Mouse (Mus musculus) gastrocnemius, adult 18-20 months (tissue): Measurements from ENCODE around the gene Rhobtb3. TPM values are rescaled to one million over a fixed set of nuclear protein-coding genes. Genes with fewer than 3 reads are reported as not detected.
A peak's percentile ranks its signal among the peaks of the same experiment; 100 is the strongest.
"Not testable (repeated sequence)": the region's sequence is repeated elsewhere in the genome, so short reads cannot be mapped to it uniquely, and the experiment has no call there.

Experiments
- DNase-seq: peaks from one replicate; pipeline ENCODE4 v3.0.0; 2021; ENCODE audit warnings: low spot score
- total RNA-seq, 2 experiments: library from RNA; stranded (reverse); gene quantifications; 2 replicates each; pipeline ENCODE4 v1.2.3; 2021

The Rhobtb3 gene
- total RNA-seq, 2 experiments from 2014 or later: 15.4 to 19.0 TPM

- no peak for DNase-seq
These were observed 96.7 kb downstream of the Rhobtb3 start for GRCm38 (mm10) chr13:75847027-75847426.

DNA sequence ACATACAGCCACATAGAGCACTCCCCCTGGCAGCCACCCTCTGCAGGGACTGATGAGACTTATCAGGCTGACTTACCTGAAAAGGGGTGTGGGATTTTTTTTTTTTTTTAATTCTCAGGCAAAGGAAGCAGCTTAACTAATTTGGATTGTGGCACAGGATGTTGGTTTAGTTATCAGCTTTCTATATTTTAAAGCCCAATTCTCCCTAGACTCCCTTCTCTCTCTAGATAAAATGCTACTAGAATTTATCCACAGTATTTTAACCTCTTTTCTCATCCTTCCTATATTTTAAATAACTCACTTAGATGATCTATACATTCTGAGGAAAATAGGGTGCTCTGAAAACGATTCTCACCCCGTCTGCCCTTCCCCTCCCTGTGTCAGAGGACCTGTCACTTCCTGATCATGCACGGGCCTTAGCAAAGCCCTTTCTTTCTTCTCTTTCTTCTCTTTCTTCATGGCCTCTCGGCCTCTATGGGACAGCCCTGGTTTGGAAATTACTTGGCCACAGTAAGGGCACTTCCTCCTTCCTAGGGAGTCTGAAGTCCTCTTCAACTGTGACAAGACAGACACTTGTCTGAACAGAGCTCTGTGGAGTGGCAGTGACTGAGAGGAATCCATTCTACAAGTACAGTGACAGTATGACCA is 98.1 kb downstream of the Rhobtb3 start:
- no peak for DNase-seq

DNA sequence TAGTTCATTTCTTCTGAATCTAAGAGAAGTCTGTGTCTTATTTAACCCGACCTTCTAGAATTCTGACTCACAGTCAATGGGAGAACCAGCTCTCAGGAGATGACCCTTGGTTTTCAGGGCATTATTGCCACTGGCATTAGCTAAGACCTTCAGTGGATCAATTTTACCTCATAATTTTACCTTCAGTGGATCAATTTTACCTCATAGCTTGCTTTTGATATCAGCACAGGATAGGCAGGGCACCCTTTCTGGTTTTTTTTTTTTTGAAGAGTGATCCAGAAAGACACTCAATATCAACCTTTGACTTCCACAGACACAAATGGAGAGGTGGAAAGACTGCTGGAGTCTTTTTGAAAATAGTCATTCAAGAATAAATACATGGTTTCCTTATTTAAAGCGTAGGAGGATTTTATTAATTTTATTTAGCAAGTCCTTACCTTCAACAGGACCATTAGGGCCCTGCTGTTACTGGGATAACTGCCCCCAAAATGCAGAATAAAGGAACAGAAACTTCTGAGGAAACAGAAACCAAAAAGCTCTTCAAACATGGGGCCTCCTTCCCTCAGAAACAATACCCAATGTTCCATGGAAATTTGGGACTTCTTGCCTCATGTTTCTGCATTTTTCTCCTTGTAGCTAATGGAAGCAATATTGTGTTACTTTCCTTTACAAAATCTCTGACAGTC is 98.7 kb downstream of the Rhobtb3 start:
- DNase-seq: no peak

GRCm38 (mm10) chr13:75843993-75844683 is 99.6 kb downstream of the Rhobtb3 start:
- no peak for DNase-seq

DNA sequence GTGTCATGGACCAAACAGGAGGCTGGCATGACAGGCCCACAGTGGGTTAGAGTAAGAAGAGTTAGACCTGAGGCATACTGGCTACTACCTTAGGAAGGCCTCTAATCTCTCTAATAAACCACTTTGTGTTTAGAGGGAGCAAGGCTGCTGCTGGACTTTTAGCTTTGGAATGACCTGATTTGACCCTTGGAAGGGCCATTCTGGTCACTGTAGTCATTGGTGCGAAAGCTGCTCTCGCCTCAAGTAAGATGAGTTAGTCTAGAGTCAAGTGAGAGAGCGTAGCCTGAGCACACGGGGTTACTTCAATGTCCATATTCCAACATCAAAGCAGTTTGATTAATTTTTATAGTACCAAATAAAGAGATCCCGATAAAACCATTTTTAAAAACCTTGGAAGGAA is 100.4 kb downstream of the Rhobtb3 start:
- DNase-seq: no peak

DNA sequence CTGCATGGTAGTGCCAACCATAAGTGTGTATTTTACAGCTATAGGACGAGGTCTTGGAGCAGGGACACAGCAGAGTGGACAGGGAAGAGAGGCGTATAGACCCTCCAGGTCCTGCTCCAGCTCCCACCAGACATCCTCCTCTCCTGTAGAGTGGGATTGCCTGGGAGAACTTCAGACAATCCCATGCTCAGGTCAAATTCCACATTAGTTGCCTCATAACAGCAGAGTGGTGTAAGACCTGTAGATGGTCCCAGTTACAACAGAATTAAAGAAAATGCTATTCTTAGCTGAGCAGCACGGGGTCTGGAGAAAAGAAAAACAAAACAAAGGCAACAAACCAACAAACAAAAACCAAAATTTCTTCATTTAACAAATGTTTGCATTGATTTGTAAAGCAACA is 101.8 kb downstream of the Rhobtb3 start:
- DNase-seq: no peak

GRCm38 (mm10) chr13:75840752-75841285 is 102.9 kb downstream of the Rhobtb3 start:
- DNase-seq: no peak

DNA sequence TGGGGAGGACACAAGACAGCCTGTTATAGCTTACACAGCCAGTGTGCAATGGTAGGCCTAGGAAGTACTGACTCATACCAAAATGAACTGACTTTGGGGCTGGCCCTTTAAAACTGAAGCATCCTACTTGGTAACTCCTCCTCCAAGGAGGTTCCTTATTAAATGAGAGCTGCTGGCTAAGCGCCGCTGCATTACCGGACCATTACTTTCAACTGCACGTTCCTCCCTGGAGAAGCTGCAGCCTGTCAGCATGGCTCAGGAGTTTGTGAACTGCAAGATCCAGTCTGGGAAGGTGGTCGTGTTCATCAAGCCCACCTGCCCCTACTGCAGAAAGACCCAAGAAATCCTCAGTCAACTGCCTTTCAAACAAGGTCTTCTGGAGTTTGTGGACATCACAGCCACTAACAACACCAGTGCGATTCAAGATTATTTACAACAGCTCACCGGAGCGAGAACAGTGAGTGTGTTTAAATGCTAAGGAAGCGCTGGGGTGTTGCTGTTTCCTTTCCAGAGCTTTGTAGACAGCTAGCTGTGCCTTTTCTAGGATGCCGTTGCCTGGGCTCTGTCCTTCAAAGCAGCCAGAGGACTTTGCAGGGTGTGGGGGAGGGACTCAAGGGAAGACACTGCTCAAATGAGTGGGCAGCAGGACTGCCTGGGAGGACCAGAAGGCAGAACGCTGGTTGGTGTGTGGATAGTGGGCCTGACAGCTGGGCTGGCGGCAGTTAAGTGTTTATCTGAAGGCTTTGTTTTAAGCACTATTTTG is 103.8 kb downstream of the Rhobtb3 start, which contains the start of gene Glrx:
Gene Glrx (plus strand): TSS at position 150 of the 763 bp plus-strand sequence.
- peak; percentile 78 for DNase-seq

GRCm38 (mm10) chr13:75838506-75838905 is 105.2 kb downstream of the Rhobtb3 start:
- DNase-seq: no peak

- DNase-seq: no peak
These were observed 108.3 kb downstream of the Rhobtb3 start for GRCm38 (mm10) chr13:75835461-75835860.

DNA sequence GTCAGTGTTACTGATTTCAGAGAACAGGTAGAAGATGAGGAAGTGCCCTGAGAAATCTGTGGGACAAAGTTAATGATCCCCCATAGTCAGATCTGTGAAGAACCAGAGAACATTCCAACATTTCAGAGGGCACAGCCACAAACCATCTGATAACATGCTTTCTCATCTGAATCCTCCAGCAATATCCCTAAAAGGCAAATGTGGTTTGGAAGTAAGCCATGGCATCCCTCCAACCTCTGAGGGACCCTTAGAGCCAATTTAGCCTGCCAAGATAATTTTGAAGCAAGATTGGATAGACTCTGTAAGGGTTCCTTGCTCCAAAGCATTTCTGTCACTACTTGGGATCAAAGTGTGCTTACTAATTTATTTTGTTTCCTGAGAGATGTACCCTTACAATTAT is 110.2 kb downstream of the Rhobtb3 start:
- DNase-seq: no peak

DNA sequence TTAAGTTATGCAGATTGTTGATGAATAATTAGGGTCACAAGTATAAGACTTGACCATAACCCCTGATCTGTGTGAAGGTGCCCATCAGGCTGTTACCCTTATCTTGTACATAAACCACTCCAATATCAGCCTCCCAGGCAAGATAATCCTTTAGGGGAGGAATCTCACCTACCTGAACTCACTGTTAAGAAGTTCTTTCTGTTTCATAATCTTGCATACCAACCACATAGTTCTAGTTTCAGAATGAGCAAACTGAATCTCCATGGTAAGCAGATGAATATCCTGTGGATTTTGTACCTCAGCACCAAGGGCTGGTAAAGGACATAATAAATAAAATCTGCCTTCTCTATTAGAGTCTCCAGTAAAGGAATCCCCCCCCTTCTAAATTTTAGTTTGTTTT is 111.0 kb downstream of the Rhobtb3 start:
- DNase-seq: no peak

GRCm38 (mm10) chr13:75831710-75832109 is 112.0 kb downstream of the Rhobtb3 start:
- DNase-seq: no peak

DNA sequence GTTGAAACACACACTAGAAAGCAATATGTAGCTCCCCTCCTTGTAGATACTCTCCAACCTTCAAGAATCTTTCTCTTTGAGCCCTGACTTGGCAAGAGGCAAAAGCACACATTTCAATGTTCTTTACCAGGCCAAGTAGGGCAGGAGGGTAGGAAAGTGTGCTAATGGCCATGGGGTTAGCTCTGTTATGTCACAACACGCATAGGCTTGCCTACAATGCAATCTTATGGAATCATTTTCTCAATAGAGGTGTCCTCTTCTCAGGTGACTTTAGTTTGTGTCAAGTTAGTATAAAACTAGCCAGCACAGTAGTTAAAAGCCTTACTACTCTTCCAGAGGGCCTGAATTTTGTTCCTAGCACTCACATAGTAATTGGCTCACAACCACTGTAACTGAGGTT is 113.0 kb downstream of the Rhobtb3 start:
- no peak for DNase-seq

DNA sequence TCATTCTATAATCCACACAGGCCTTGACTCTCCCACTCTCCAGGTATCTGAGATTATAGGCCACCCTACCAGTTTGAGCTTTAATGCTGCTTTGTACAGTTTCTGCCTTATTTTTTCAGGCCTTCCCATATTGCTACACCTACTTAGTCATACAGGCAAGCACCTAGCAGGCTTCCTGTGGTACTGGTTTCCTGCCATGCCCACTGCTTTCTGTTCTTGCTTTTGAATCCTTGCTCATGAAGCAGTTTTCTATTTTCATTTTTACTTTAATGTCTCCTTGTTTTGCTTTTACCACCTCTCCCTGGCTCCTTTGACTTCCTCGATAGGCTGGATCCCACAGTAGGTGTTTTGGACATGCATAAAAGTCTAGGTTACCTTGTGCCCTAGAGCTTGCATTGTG is 118.3 kb downstream of the Rhobtb3 start:
- DNase-seq: no peak

GRCm38 (mm10) chr13:75824611-75825319 is 119.0 kb downstream of the Rhobtb3 start:
- DNase-seq: no peak

- no peak for DNase-seq
These were observed 120.5 kb downstream of the Rhobtb3 start for GRCm38 (mm10) chr13:75823201-75823600.

GRCm38 (mm10) chr13:75822366-75822765 is 121.4 kb downstream of the Rhobtb3 start:
- DNase-seq: not testable (repeated sequence)

DNA sequence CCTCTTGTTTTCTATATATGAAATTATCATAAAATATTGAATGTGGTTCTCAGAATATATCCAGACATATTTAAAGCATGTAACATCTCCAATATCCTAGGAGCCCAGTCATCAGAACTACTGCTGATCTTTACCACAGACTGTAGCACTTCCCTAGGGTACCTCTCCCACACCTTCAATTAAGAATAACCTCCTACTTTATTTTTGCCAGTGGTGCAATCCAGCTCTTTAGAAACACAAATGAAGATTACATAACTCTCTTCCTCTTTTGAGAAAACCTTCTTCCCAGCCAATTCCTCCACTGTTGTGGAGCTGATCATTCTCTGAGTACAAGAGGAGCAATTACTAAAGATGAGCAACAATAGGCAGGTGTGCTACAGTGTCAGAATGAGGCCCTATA is 123.8 kb downstream of the Rhobtb3 start:
- no peak for DNase-seq
